Mouse (Mus musculus) liver, embryonic 14.5 days (tissue): ENCODE data around the gene Pde9a.

Source experiments
- CTCF ChIP-seq: IDR thresholded peaks from 2 replicates; pipeline ENCODE4 v1.5.1; 2016; ENCODE audit warnings: antibody characterized with exemption, low read depth, control low read depth
- EP300 ChIP-seq: IDR thresholded peaks from 2 replicates; pipeline ENCODE4 v1.6.1; 2016; ENCODE audit warnings: antibody characterized with exemption, low read depth

DNA sequence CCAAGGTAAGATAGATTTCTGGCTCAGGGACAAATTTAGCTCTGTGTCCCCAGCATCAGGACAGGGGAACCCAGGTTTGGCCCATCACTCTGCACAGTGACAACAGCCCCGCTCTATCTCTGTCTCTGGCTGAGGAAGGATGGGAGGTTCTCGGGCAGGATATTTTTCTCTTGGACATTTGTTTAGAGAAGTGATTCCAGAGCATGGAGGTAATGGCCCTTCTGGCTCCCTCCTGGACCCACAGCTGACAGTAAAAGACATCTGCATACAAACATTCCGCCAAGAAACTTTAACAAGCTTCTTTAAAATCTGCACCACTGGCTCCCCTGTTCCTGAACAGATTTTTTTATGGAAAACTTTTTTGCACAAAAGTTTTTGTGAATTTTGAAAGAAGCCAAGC is 67.5 kb downstream of the Pde9a start:
- TF ChIP-seq CTCF (no peak), EP300 (no peak)
